Mouse (Mus musculus) brain, embryonic 14.5 days (tissue): ENCODE measurements at regions not wholly inside any gene's neighbourhood (a gene's known extent, or its start where the extent isn't known, plus 50 kb on each side); places are given as distances from the start of the nearest gene placed in this dataset.

Experiments
- CTCF ChIP-seq: fragments of 200-500 bp; IDR thresholded peaks from 2 replicates; pipeline ENCODE4 v1.5.1; 2012; ENCODE audit warnings: inconsistent platforms, mild to moderate bottlenecking, moderate library complexity, borderline replicate concordance; ENCODE audit not compliant: insufficient read depth, insufficient read length; ENCODE audit errors: extremely low read depth
- POLR2A ChIP-seq: fragments of 200-500 bp; IDR thresholded peaks from 2 replicates; pipeline ENCODE4 v1.6.1; 2012; ENCODE audit warnings: mild to moderate bottlenecking, inconsistent platforms, borderline replicate concordance; ENCODE audit not compliant: poor library complexity, insufficient read depth, insufficient read length, severe bottlenecking; ENCODE audit errors: extremely low read depth

DNA sequence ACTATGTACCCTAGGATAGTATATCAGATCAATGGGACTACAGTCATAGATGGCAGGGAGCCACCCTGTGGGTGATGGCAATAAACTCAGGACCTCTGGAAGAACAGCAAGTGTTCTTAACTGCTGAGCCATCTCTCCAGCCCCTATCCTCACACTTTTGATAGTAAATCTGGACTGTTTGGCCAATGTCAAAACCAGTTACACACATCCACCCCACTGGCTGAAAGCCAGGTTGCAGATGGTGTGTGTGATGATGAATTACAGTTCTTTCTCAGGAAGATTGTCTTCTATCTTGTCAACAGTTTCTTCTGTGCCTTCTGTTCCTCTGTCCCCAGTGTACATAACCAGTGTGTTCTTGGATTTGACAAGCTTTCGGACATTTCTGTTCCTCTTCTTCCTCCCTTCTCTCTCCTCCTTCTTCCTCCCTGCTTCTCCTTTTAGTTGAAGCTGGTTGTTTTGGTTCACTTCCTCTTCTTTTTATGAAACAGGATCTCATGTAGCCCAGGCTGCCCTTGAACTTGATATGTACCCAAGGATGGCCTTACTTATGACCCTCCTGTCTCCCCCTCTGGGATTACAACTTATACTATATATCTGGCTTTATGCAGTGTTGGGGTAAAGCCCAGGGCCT lies 143.3 kb upstream of the Eif4g2 start:
- TF ChIP-seq POLR2A (no peak), CTCF (no peak)
